Mouse (Mus musculus) heart, postnatal 4 days (tissue): ENCODE measurements around the gene Adgre5. TPM values are rescaled to one million over a fixed set of nuclear protein-coding genes. Genes with fewer than 3 reads are reported as not detected.

Experiments used
- DNase-seq: peaks from one replicate; pipeline ENCODE4 v3.0.0; 2021
- total RNA-seq, 2 experiments: library from RNA; stranded (reverse); gene quantifications; 2 replicates each; pipeline ENCODE4 v1.2.3; 2021

Gene Adgre5
- total RNA-seq, 2 experiments from 2014 or later: 62.8 to 63.4 TPM

DNA sequence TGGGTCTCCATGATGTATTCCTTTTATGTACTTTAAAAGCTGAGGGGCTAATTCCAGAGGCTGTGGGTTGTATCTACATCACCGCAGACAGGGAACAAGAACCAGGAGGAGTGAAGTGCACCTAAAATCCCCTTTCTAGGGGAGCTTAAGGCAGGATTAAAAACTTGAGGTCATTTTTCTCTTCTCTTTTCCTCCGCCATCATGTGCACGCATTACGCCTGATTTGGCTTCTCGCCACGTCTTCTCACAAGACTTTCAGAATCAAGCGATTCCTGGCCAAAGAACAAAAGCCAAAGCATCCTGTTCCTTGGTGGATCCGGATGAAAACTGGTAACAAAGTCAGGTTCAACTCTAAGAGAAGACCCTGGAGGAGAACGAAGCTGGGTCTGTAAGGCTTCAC is 8.1 kb upstream of the Adgre5 start:
- DNase-seq: peak; percentile 43

DNA sequence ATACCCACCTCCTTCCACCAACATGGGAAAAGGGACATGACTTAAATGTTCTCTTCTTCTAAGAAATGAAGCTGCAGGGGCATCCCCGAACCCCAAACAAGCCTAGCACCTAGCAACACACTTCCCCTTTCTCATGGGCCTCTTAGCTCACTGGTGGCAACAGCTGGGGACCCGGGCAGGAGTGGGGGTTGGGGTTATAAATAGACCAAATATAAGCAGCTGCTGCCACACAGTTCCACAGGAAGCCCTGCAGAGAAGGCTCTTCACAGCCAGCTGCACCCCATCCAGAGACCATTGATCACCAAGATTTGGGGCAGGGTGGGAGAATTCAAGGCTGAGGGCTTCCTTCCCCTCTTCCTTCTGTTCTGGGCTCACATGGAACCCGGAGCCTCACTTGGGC is 7.6 kb upstream of the Adgre5 start:
- DNase-seq: peak; percentile 57

DNA sequence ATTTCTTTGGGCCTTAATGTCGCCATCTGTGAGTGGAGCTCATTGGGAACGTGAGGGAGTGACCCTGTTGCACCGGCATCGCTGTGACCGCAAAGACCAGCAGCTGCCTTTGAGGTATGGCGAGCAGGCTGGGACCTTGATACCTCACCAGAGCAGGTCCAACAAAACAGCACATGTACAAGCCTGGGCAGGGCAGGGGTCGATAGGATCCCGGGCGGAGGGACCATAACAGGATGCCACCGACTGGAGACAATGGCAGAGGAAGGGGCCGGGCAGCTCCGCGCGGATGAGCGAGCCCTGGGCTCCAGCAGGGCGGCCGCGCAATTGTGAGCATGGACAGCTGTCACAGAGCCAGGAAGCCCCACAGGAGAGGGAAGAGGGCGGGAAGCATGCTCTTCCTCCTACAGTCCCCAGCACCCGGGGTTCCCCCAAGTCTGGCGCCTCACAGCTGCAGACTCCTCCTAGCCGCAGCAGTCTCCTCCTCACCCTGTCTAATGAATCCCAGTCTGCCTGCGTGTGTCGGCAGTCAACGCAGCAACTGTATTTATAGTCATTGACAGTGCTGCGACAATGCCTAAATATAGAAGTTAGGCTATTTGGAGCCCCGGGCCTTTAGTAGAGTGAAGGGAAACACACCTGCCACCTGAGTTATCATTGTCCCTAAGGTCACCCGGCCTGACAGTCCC is 6.7 kb upstream of the Adgre5 start:
- peak; percentile 82 for DNase-seq

DNA sequence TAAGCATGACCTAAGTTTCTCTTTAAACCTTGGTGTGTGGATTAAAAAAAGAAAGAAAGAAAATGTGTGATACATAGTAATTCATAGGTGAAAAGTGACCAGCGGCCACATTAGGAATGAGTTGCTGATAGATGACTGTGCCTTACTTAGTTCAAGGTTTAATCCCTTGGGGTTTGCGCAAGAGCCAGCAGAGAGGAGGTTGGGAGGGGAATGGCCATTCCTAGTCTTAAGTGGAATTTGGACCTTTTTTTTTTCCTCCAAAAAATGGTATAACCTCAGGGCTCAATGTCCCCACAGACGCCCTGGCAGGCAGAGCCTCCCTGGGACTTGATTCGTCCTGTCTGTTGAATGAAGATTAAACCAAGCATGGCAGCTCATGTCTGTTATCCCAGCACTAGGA is 2.9 kb upstream of the Adgre5 start:
- no peak for DNase-seq

DNA sequence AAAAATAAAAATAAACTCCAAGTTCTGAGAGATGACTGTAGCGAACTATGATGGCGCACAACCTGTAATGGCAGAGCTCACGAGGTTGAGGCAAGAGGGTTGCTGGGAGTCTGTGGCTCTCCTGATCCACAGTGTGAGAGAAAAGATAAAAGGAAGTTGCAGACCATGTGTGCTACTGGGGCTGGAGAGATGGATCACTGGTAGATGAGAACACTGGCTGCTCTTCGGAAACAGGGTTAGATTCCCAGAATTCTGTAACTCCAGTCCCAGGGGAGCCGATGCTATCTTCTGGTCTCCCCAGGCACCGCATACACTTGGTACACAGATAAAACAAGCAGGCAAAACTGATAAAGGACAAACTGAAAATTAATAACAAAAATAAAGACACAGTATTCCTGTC is 1.8 kb upstream of the Adgre5 start:
- no peak for DNase-seq

DNA sequence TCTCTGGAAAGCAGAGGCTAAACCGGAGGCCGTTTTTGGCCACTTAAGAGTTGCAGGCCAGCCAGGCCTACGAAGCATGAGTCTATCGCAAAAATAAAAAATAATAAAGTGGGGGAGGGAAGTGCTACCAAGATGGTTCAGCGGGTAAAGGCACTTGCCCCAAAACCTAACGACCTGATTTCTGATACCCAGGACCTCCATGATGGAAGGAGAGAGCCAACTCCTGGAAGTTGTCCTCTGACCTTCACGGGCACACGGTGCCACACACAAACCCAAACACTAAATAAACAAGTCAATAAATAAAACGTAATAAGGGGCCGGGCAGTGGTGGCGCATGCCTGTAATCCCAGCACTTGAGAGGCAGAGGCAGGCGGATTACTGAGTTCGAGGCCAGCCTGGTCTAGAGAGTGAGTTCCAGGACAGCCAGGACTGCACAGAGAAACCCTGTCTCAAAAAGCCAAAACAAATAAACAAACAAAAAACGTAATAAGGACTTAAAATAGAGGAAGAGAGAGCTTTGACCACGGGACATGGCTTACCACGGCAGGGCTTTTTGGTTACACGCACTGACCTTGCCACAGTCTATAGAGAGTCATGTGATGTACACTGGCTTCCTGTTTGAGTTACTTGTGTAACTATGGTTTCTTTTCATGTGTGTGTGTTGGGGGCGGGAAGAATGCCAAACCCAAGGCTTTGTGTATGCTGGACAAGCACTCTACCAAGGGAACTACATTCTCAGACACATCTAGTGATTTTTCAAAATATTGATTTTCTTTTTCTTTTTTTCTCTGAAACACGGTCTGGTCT is 926 bp upstream of the Adgre5 start:
- DNase-seq: peak; percentile 37

DNA sequence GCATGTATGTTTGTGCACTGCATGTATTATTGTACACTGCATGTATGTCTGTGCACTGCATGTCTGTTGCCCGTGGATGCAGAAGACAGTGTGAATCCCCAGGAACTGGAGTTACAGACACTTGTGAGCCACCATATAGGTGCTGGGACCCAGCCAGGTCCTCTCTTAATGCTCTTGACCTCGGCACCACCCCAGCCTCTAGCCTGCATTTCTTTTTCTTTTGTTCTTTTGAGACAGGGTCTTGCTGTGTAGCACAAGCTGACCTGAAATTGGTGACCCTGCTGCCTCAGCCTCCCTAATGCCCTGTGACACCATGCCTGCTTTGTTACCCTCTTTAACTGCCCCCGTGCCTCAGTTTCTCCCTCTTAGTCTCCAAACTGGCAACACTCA is 545 bp downstream of the Adgre5 start:
- DNase-seq: no peak

DNA sequence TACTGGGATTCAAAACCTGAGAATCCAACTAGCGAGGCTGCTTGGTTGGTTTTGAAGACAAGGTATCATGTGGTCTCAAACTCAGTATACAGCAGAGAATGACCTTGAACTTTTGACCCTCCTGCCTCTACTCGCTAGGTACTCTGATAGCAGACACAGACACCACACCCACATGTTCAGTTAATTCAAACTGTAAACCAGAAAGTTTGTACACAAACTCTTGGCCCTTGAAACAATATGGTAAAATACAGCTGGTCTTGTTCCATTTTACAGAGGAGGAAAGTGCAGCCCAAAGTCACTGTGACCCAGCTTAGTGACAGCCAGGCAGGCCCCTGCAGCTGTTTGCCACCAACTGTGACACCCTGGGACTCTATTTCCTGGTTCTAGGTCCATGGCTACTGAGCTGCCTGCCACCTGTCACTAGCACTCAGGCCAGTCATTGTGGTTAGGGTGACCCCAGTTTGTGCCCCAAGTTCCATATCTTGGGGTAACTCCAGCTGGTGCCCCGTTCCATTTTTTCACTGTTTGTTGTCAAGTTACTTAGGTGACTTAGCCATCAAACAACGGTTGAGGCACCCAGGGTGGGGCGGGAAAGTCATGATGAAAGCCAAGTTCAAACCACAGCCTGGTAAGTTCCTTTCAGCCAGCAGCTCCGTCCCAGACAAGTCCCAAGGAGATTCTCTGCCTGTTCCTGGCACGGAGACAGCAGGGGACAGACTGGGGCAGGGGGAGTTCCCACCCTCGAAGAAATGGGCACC is 1.2 kb downstream of the Adgre5 start:
- peak; percentile 40 for DNase-seq

DNA sequence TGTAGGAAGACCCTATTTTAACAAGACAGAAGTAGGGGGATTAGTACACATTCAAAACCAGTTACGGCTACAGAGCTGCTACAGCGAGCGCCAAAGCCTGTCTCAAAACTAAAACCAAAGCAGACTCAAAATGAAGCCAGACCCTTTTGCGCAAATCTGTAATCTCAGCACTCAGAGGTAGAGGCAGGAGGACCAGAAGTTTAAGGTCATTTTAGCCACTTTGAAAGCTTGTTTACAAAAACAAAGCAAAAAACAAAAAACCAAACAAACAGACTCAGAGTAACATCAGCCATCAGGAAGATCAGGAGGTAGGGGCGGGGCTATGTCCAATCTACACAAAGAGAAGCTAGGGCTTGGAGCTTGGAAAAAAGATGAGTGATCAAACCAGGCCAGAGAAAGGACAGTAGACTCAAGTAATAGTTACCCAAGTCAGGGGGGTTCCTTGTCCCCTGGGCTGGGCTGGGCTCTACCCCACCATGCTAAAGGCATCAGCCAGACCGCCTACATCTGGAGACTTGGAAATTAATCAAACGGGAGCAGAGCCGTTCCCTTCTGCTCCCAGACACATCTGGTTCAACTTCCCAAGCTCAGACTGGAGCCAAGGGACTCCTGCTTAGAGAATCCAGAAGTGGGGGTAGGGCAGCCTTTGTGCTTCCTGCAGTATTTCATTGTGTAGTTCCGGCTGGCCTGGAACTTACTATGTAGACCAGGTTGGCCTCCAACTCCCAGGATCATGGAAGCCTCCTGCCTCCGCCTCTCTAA is 2.0 kb downstream of the Adgre5 start:
- DNase-seq: peak; percentile 63

DNA sequence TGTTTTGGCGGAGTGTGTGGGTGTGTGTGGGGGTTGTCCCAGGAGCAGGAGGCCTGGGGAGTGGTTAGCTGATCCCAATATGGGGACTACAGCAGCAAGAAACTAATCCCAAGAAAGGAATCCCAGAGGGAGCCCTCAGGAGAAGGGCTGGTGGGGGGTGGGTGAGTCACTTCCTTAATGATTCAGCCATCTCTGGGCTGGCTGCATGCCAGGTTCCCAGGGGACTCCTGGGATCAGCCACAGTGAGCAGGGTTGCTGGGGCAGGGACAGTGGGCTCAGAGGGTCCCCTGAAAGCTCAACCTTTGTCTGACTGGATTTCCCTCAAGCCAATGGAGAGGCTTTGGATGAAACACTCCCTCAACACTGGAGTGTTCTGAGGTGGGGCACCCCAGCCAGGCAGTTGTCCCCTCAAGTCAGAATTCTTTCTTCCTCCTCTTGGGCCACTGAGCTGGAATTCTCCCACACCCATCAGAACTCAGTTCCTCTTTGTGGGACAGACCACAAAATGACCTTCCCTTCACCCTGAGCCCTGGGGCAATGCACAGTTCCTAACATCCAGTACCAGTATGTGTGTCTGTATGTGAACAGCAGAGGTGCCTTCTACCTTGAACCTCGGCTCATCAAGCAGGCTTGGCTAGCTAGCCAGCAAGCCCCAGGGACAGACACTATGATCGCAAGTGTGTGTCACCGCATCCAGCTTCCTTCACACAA is 3.1 kb downstream of the Adgre5 start:
- DNase-seq: peak; percentile 81

DNA sequence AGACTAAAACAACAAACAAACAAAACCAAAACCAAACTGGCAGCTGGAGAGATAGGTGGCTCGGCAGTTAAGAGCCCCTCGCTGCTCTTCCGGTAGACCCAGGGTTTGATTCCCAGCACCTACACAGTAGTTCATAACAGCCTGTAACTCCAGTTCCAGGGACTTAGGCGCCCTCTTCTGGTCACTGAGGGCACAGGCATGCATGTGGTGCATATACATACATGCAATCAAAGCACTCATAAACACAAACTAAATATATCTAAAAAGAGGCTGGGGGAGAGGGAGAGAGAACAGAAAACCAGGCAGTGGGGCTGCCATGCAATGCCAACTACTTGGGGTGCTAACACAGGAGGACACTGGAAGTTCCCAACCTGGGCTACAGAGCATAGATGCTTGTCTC is 3.8 kb downstream of the Adgre5 start:
- DNase-seq: no peak

DNA sequence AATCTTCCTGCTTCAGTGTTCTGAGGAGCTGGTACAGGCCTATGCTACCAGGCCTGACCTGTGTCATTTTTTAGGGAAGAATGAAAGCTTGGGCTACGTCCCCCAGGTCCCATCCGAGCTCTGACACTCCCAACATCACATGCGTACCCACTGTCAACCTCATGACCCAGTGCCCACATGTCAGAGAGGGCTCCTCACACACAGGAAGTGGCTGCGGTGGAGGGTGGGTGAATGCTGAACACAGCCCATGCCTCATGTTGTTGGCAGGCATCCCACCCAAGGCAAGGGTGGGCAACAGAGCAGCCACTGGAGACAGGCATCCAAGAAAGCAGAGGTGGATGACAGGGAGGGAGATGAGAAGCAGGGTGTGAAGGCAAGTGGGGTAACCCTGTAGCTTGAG is 4.4 kb downstream of the Adgre5 start:
- no peak for DNase-seq

DNA sequence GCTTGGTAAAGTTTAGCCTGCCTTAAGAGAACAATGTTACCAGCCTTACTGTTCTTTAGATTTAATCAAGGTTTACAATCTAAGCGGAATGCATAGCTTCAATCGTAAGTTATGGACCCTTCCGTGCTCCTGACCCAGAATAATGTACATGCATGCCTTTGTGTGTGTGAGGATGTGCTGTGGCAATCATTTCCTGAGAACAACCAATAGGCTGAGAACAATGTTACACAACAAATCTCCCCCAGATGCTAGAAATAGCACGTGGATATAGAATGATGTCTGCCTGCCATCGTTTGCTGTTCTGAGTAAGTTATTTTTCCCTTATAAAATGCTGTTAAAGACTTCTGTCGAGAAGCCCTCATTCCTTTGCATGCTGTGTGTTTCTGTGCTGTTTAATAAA is 8.2 kb downstream of the Adgre5 start:
- DNase-seq: no peak

DNA sequence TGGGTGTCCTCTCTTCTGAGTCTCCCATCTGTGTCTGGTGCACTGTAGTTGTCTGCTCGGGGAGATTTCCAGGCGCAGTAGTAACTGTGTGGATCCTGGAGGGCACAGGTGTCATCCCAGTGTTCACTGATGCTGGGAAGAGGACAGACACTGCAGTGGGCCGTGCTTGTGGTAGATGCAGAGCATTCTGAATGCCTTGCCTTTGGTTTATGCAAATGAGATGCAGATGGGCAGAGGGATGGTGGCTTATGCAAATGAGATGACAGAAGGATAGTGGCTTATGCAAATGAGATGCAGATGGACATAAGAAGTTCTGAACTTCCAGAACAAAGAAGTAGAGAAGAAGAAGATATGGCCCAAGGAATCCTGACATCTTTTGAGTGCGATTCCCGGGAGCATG is 9.2 kb downstream of the Adgre5 start:
- no peak for DNase-seq

DNA sequence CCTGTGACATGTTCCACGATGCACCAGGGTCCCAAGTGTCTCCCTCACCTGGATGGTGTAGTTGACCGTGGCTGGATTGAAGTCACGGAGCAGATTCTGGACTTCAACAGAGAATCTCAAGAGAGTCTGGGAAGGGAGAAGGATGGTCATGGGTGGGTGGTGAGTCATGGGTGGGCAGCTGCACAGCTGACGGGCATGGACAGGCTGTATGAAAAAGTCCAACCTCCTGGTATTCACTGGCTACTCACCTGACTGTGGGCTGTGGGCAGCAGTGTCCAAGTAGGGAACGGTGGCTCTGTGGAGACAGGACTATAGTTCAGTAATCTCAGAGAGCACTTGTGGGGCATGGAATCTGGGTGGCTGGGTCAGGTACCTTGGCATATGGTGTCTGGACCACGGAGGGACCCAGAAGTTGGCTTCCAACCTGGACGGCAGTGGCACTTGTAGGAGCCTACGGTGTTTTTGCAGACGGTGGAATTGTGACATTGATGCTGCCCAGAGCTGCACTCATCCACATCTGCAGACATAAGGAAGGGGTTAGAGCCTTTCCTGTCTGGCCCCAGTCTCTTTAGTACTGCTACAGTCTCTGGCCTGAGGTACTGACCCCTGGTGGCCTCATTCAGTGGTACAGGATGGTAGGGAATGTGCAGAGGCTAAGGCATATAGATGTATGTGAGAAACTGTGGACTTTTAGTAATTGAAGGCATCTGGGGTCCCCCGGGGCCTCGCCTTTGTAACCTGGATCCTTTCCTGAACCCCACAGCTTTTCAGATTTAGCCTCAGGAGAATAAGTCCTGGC is 11.9 kb downstream of the Adgre5 start:
- DNase-seq: peak; percentile 64

DNA sequence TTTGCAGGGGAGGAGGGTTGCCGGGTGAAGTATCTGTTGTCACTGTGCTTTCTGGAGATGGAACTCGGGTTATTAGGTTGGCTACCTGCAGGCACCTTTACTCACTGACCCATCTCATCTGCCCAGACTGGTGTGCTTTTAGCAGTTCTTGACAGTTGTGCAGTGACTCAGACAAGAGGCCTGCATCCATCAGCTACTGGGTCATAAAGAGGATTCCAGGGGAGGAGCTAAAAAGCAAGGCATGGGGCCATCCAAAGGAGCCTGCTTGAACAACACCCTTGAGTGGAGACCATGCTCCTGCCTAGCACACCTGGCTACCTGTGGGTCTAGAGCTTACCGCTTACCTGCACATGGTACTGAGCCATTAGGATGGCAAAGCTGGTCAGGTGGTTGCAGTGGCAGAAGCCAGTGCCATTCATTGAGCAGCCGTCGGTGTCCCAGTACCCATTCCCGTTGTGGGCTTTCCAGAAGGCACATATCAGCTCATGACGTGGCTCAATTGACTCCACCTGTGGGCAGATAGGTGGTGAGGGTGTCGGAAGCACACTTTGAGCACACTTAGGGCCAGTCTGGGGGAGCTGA is 15.5 kb downstream of the Adgre5 start:
- DNase-seq: no peak

DNA sequence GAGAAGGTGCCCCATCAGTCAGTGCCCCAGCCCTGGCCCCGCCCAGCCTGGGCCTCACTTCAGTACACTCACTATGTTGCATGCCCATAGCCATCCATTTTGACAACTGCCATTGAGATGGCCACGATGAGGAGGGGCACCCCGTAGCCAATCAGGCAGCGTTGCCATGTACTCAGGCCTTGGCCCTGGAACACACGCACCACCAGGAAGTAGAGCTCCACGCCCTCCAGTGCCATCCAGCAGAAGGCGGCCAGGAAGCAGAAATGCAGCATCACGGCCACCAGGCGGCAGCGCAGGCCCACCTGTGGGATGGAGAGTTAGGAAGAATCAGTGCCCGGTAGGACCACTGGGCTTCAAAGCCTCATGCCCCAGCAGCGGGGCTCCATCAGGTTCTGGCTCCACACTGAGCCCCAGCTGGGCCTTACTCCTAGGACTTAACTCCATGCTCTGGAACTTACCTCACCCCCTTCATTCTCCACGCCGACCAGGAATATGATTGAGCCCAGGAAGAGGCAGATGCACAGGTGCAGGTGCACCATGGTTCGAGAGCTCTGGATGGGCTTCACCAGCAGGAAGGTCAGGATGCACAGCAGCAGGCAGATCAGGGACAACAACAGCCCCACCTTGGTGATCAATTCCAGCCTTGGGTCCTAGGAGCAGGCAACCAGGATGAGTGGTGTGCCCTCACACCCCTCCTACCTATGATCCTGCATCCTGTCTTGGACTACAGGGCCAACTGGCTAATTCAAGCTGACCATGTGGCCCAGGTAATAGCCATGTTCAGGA is 16.2 kb downstream of the Adgre5 start:
- peak; percentile 89 for DNase-seq

DNA sequence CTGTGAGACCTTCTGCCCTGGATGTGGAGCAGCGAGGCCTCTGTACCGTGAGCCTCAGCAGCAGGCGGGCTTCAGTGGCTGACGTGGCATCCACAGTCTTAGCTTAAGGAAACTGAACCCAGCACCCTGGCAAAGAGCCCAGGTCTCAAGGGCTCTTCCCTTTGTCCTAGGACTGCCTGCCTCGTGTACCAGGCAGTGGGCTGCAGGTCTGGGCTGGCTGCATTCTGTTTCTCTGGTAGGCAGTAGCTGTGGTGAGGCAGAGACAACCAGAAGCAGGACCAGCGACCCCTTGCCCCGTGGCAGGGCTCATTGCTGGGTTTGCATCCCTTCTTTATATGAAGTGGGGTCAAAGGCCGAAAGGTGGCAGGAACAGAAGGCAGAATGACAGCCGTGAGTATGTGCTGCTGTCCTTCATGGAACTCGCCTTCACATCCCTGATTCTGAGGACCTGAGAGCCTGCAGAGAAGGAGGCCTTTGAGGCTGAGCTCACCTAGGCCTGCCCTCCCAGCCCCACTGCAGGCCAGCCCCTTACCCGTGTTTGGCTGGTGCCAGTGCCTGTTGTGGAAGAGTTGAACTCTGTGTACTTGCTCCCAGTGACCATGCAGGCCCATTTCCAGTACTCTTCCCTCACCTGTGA is 17.6 kb downstream of the Adgre5 start:
- DNase-seq: no peak

DNA sequence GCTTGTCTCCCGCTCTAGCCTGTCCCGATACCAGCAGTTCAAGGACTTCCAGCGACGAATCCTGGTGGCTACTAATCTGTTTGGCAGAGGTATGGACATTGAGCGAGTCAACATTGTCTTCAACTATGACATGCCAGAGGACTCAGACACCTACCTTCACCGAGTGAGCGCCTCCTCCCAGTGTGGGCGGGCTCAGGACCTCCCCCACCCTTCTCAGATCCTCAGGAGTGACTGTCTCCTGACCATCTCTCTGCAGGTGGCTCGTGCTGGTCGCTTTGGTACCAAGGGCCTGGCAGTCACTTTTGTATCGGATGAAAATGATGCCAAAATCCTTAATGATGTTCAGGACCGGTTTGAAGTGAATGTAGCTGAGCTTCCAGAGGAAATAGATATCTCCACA is 18.5 kb downstream of the Adgre5 start:
- DNase-seq: no peak
